Mouse (Mus musculus) neural tube, embryonic 12.5 days (tissue): ENCODE data around the gene Slc25a39. TPM values are rescaled to one million over a fixed set of nuclear protein-coding genes. Genes with fewer than 3 reads are reported as not detected.
A peak's percentile ranks its signal among the peaks of the same experiment; 100 is the strongest.

ENCODE experiments used
- ATAC-seq: fragments of 200-750 bp; cut with Nextera tagmentation; 2 replicates; pipeline ENCODE4 v1.8.0; 2017; ENCODE audit warnings: low read depth, mild to moderate bottlenecking, moderate TSS enrichment, moderate library complexity; ENCODE audit not compliant: low FRiP score
- H3K27ac ChIP-seq: fragments of 300-500 bp; sonication (generic); 2 replicates; pipeline ENCODE4 v1.5.1; 2016
- H3K27me3 ChIP-seq: fragments of 300-500 bp; sonication (generic); replicated peaks from 2 replicates; pipeline ENCODE4 v1.6.1; 2016; ENCODE audit warnings: mild to moderate bottlenecking
- H3K36me3 ChIP-seq: fragments of 300-500 bp; sonication (generic); 2 replicates; pipeline ENCODE4 v1.6.1; 2016; ENCODE audit warnings: mild to moderate bottlenecking
- H3K4me1 ChIP-seq: fragments of 300-500 bp; sonication (generic); 2 replicates; pipeline ENCODE4 v1.6.1; 2016
- H3K4me2 ChIP-seq: fragments of 300-500 bp; sonication (generic); replicated peaks from 2 replicates; pipeline ENCODE4 v1.6.1; 2016; ENCODE audit warnings: mild to moderate bottlenecking
- H3K4me3 ChIP-seq: fragments of 300-500 bp; sonication (generic); 2 replicates; pipeline ENCODE4 v1.5.1; 2016
- H3K9ac ChIP-seq: fragments of 300-500 bp; sonication (generic); 2 replicates; pipeline ENCODE4 v1.6.1; 2016; ENCODE audit warnings: mild to moderate bottlenecking
- H3K9me3 ChIP-seq: fragments of 300-500 bp; sonication (generic); 2 replicates; pipeline ENCODE4 v1.6.1; 2016; ENCODE audit warnings: mild to moderate bottlenecking
- WGBS: fragments of 180-500 bp; shearing (Covaris S2); methylation state at CpG from one replicate; pipeline ENCODE4 v1.1.7; 2016; 5-methylcytosine and 5-hydroxymethylcytosine counted together
- polyA plus RNA-seq: library from polyadenylated mRNA; unstranded; fragments of >200 nt; fragmentation: Nextera tagmentation; extraction: Ambion mirVana; gene quantifications from 2 replicates; pipeline ENCODE4 v1.2.1, GENCODE M21; 2016

The Slc25a39 gene
- polyA plus RNA-seq, 1 experiment from 2014 or later: 148 TPM

GRCm38 (mm10) chr11:102434406-102434805 is 26.7 kb upstream of the Slc25a39 start:
- 0 out of 2 replicates have a peak, but pooled peaks have one; percentile 0 for ATAC-seq
- Histone ChIP-seq H3K9ac (no peak overlapping the region), H3K4me1 (peaks cover 52% of the 10 kb centered on the region), H3K9me3 (no peaks in the 10 kb centered on the region), H3K4me3 (no peak overlapping the region), H3K4me2 (no peak overlapping the region), H3K27me3 (peaks cover 4% of the 10 kb centered on the region), H3K36me3 (peaks cover 37% of the 10 kb centered on the region), H3K27ac (no peak overlapping the region)
- WGBS: 10% methylated on average over 7 of the region's 7 CpGs

- no peak overlapping the region for H3K9ac ChIP-seq
- H3K4me1 ChIP-seq: peaks cover 52% of the 10 kb centered on the region
- H3K36me3 ChIP-seq: peaks cover 32% of the 10 kb centered on the region
- H3K27ac ChIP-seq: no peak overlapping the region
- WGBS: 92% methylated on average over 7 of the region's 7 CpGs
- ATAC-seq: no peak
- H3K27me3 ChIP-seq: no peaks in the 10 kb centered on the region
- H3K4me2 ChIP-seq: no peak overlapping the region
- no peak overlapping the region for H3K4me3 ChIP-seq
- H3K9me3 ChIP-seq: no peaks in the 10 kb centered on the region
Observed at GRCm38 (mm10) chr11:102433866-102434265, 26.1 kb upstream of the Slc25a39 start.

GRCm38 (mm10) chr11:102432896-102433295 is 25.1 kb upstream of the Slc25a39 start:
- Histone ChIP-seq H3K27me3 (no peaks in the 10 kb centered on the region), H3K9ac (no peak overlapping the region), H3K36me3 (peaks cover 25% of the 10 kb centered on the region), H3K4me1 (peaks cover 46% of the 10 kb centered on the region), H3K4me3 (no peak overlapping the region), H3K4me2 (0 out of 2 replicates have a peak overlapping the region, but pooled peaks have one; percentile 0), H3K9me3 (no peaks in the 10 kb centered on the region), H3K27ac (no peak overlapping the region)
- ATAC-seq: no peak
- WGBS: 88% methylated on average over 6 of the region's 6 CpGs

GRCm38 (mm10) chr11:102432115-102432843 is 24.5 kb upstream of the Slc25a39 start:
- Histone ChIP-seq H3K4me3 (no peak overlapping the region), H3K27ac (no peak overlapping the region), H3K4me1 (peaks cover 40% of the 10 kb centered on the region), H3K9me3 (no peaks in the 10 kb centered on the region), H3K36me3 (peaks cover 19% of the 10 kb centered on the region), H3K27me3 (no peaks in the 10 kb centered on the region), H3K4me2 (0 out of 2 replicates have a peak overlapping the region, but pooled peaks have one; percentile 0), H3K9ac (peak overlapping the region; percentile 26; the same call in 1 of the 2 replicates)
- ATAC-seq: no peak
- 60% methylated on average over 16 of the region's 16 CpGs for WGBS

GRCm38 (mm10) chr11:102431728-102432114 is 24.0 kb upstream of the Slc25a39 start:
- no peak overlapping the region for H3K27ac ChIP-seq
- no peak for ATAC-seq
- 0 out of 2 replicates have a peak overlapping the region, but pooled peaks have one; percentile 26 for H3K9ac ChIP-seq
- WGBS: 85% methylated on average over 3 of the region's 3 CpGs
- H3K4me2 ChIP-seq: 0 out of 2 replicates have a peak overlapping the region, but pooled peaks have one; percentile 0
- no peak overlapping the region for H3K4me3 ChIP-seq
- H3K27me3 ChIP-seq: no peaks in the 10 kb centered on the region
- H3K36me3 ChIP-seq: peaks cover 18% of the 10 kb centered on the region
- no peaks in the 10 kb centered on the region for H3K9me3 ChIP-seq
- H3K4me1 ChIP-seq: peaks cover 35% of the 10 kb centered on the region

GRCm38 (mm10) chr11:102431018-102431645 is 23.4 kb upstream of the Slc25a39 start:
- Histone ChIP-seq H3K36me3 (peaks cover 14% of the 10 kb centered on the region), H3K4me3 (peak overlapping the region; percentile 48), H3K9ac (peak overlapping the region; percentile 59), H3K4me2 (peak overlapping the region; percentile 94), H3K27me3 (no peaks in the 10 kb centered on the region), H3K9me3 (no peaks in the 10 kb centered on the region), H3K27ac (0 out of 2 replicates have a peak overlapping the region, but pooled peaks have one; percentile 42), H3K4me1 (peaks cover 31% of the 10 kb centered on the region)
- ATAC-seq: peak; percentile 55; the same call in 1 of the 2 replicates
- 0% methylated on average over 7 of the region's 7 CpGs for WGBS

GRCm38 (mm10) chr11:102430121-102431017 is 22.6 kb upstream of the Slc25a39 start, which contains the start of gene Grn:
Grn (plus strand) TSS chr11:102430315.
- Histone ChIP-seq H3K4me2 (peak within 1 kb of the TSS; percentile 94), H3K4me1 (peaks cover 24% of the 10 kb centered on the region), H3K9ac (peak within 1 kb of the TSS; percentile 59), H3K4me3 (peak within 1 kb of the TSS; percentile 48), H3K27me3 (no peaks in the 10 kb centered on the region), H3K36me3 (peaks cover 7% of the 10 kb centered on the region), H3K9me3 (no peaks in the 10 kb centered on the region), H3K27ac (0 out of 2 replicates have a peak within 1 kb of the TSS, but pooled peaks have one; percentile 42)
- ATAC-seq: peak; percentile 90
- 0% methylated on average over 29 of the region's 29 CpGs for WGBS

- H3K4me1 ChIP-seq: peaks cover 24% of the 10 kb centered on the region
- H3K36me3 ChIP-seq: no peaks in the 10 kb centered on the region
- WGBS: 56% methylated on average over 3 of the region's 3 CpGs
- no peak overlapping the region for H3K27ac ChIP-seq
- H3K4me2 ChIP-seq: peak overlapping the region; percentile 94
- no peak for ATAC-seq
- H3K27me3 ChIP-seq: 0 out of 2 replicates have a peak, but pooled peaks cover 2% of the 10 kb centered on the region
- H3K9me3 ChIP-seq: no peaks in the 10 kb centered on the region
- H3K4me3 ChIP-seq: no peak overlapping the region; the same call in 1 of the 2 replicates
- H3K9ac ChIP-seq: peak overlapping the region; percentile 46; the same call in 1 of the 2 replicates
Observed at GRCm38 (mm10) chr11:102429551-102429950, 21.8 kb upstream of the Slc25a39 start.

- Histone ChIP-seq H3K36me3 (no peaks in the 10 kb centered on the region), H3K9ac (no peak overlapping the region), H3K27ac (no peak overlapping the region), H3K4me1 (peaks cover 21% of the 10 kb centered on the region), H3K4me3 (no peak overlapping the region), H3K27me3 (0 out of 2 replicates have a peak, but pooled peaks cover 2% of the 10 kb centered on the region), H3K4me2 (peak overlapping the region; percentile 94; the same call in 1 of the 2 replicates), H3K9me3 (no peaks in the 10 kb centered on the region)
- 69% methylated on average over 8 of the region's 8 CpGs for whole genome bisulfite sequencing
- no peak for ATAC-seq
Observed at GRCm38 (mm10) chr11:102428981-102429540, 21.3 kb upstream of the Slc25a39 start.

GRCm38 (mm10) chr11:102425555-102426316 is 18.0 kb upstream of the Slc25a39 start:
- Histone ChIP-seq H3K4me2 (no peak overlapping the region), H3K4me3 (no peak overlapping the region), H3K4me1 (peaks cover 8% of the 10 kb centered on the region; the same call in 1 of the 2 replicates), H3K27me3 (0 out of 2 replicates have a peak, but pooled peaks cover 2% of the 10 kb centered on the region), H3K9me3 (no peaks in the 10 kb centered on the region), H3K27ac (no peak overlapping the region), H3K36me3 (no peaks in the 10 kb centered on the region), H3K9ac (no peak overlapping the region)
- no peak for ATAC-seq
- 86% methylated on average over 8 of the region's 8 CpGs for WGBS
